Mouse (Mus musculus): ENCODE results near the gene Zcchc14. TPM values are rescaled to one million over a fixed set of nuclear protein-coding genes. Genes with fewer than 3 reads are reported as not detected.

The Zcchc14 gene
- 22.1 TPM for polyA plus RNA-seq (2014; fragmentation: Illumina TruSeq; extraction: RNeasy Lipid Tissue Mini Kit (QIAGEN cat#74804); ENCODE audit: low read depth, low replicate concordance)

GRCm38 (mm10) chr8:121652774-121653323, at the start of gene Zcchc14:
Zcchc14 (minus strand) TSS chr8:121652901.

GRCm38 (mm10) chr8:121590203-121591177, 62.2 kb downstream of the Zcchc14 start, which contains the start of gene Map1lc3b:
Map1lc3b (plus strand) TSS chr8:121590361.

GRCm38 (mm10) chr8:121578676-121579451, 73.8 kb downstream of the Zcchc14 start, which contains the start of gene Fbxo31:
Fbxo31 (minus strand) TSS chr8:121578806.

Other genes with a start within 250 kb of the Zcchc14 start
- not detected for gene 1700018B08Rik, start 108.6 kb downstream of the Zcchc14 start, polyA plus RNA-seq (2014; fragmentation: Illumina TruSeq; extraction: RNeasy Lipid Tissue Mini Kit (QIAGEN cat#74804); ENCODE audit: low read depth, low replicate concordance)
- gene Fbxo31, start 74.1 kb downstream of the Zcchc14 start, polyA plus RNA-seq (2014; fragmentation: Illumina TruSeq; extraction: RNeasy Lipid Tissue Mini Kit (QIAGEN cat#74804); ENCODE audit: low read depth, low replicate concordance) = 4.9 TPM
- gene Map1lc3b, start 62.5 kb downstream of the Zcchc14 start, polyA plus RNA-seq (2014; fragmentation: Illumina TruSeq; extraction: RNeasy Lipid Tissue Mini Kit (QIAGEN cat#74804); ENCODE audit: low read depth, low replicate concordance) = 43.5 TPM
- gene Jph3, start 76.7 kb upstream of the Zcchc14 start, polyA plus RNA-seq (2014; fragmentation: Illumina TruSeq; extraction: RNeasy Lipid Tissue Mini Kit (QIAGEN cat#74804); ENCODE audit: low read depth, low replicate concordance) = not detected
- 2.6 TPM for gene Klhdc4, start 176.7 kb upstream of the Zcchc14 start, polyA plus RNA-seq (2014; fragmentation: Illumina TruSeq; extraction: RNeasy Lipid Tissue Mini Kit (QIAGEN cat#74804); ENCODE audit: low read depth, low replicate concordance)